Mouse (Mus musculus) urinary bladder, postnatal 36 days (tissue): ENCODE results near the gene BC049715.
"Not testable (repeated sequence)": the region's sequence is repeated elsewhere in the genome, so short reads cannot be mapped to it uniquely, and the experiment has no call there.

ENCODE experiments used
- DNase-seq, 2 experiments: peaks; one replicate each; pipeline ENCODE4 v3.0.0; 2022; ENCODE audit warnings: low spot score in 2 of 2, mixed read lengths in 1 of 2

Gene BC049715

GRCm38 (mm10) chr6:136827516-136827880, at the start of gene BC049715:
Gene BC049715, plus strand, starts transcription at chr6:136827626.
- DNase-seq = no peak

GRCm38 (mm10) chr6:136781377-136781986, 45.9 kb upstream of the BC049715 start, which contains the start of gene Gucy2c:
Gene Gucy2c, minus strand, starts transcription at chr6:136781765.
- DNase-seq = no peak

DNA sequence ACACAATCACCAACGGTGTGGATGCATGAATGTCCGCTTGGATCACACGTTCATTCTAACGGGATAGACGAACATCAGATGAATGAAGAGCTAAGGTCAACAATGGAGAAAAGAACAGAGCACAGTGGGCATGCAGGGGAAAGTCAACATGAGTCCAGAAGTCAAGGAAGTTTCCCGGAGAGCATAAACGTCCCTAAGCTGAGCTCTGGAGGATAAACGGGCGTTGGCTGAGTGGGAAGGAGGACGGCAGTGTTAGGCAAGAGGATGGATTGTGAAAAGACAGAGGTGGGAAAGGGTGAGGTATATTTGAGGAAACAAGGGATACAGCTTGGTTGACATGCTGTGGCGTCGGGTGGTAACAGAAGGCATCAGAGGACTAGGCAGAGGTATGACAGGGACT, 45.3 kb upstream of the BC049715 start:
- DNase-seq = no peak

DNA sequence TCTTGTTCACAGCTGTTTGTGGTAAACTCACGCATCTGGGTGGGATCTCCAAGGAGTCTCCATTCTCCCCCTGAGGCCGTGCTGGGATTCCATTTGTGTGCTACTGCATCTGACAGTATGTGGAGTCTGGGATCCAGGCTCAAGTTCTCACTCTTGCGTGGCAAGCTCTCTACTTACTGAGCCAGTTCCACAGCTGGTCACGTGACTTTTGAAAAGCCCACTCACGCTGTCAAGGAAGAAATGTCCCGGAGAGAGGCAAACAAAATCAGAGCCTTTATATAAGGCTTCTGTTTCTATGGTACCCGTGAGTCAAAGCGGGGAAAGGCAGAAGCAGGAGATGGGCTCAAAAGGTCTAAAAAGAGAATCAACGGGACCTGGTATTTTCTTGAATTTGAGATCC, 44.7 kb upstream of the BC049715 start:
- no peak for DNase-seq

- DNase-seq = peak; percentile 55 to 60
Measured at GRCm38 (mm10) chr6:136789391-136789971, 37.9 kb upstream of the BC049715 start.

- no peak for DNase-seq
Measured at GRCm38 (mm10) chr6:136792884-136793758, 34.3 kb upstream of the BC049715 start.

DNA sequence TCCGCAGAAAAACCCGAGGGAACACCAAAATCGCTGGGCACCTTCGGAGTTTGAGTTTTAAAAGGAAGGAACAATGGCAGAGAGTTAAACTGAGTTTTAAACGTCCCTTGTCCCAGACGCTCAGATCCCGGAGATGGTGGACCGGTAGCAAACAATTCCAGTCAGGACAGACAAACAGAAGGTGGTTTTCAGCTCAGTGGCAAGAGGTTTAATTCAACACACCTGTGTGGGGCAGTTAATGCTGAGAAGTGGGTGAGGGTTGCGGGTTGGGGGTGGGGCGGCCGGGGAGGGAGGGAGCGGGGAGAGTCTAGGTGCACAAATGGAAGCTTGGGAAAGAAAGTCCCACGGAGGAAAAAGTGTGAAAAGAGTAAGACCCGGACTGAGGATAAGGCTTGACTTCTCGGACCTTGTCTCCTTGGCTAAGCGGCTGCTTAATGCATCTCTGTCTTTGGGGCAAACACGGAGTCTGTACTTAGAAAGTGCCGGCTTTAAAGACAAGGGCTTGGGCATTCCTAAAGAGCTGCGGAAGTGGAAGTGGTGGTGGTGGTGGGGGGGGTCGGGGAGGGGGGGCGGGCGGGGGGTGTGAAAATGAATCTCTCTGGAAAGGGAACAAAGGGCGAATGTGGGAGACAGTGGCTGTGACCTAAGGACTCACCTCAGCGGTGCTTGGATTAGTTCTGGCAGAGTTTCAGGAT, 33.4 kb upstream of the BC049715 start:
- no peak for DNase-seq

GRCm38 (mm10) chr6:136795110-136795509, 32.3 kb upstream of the BC049715 start:
- no peak for DNase-seq

DNA sequence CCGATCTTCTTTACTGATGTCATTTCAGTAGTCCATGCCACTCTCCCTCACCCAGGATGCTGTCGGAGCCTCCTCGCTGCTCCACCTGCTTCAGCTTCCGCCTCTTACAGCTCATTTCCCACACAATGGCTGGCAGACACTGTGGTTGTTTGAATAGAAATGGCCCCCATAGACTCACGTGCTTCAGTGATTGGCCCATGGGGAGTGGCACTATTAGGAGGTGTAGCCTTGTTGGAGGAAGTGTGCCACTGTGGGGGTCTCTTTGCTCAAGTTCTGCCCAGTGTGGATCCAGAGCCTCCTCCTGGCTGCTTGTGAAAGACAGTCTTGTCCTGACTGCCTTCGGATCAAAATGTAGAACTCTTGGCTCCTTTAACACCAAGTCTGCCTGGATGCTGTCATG, 31.6 kb upstream of the BC049715 start:
- DNase-seq = no peak

GRCm38 (mm10) chr6:136797874-136798693, 29.3 kb upstream of the BC049715 start:
- not testable (repeated sequence) for DNase-seq

- no peak for DNase-seq
Measured at GRCm38 (mm10) chr6:136800710-136801109, 26.7 kb upstream of the BC049715 start.

DNA sequence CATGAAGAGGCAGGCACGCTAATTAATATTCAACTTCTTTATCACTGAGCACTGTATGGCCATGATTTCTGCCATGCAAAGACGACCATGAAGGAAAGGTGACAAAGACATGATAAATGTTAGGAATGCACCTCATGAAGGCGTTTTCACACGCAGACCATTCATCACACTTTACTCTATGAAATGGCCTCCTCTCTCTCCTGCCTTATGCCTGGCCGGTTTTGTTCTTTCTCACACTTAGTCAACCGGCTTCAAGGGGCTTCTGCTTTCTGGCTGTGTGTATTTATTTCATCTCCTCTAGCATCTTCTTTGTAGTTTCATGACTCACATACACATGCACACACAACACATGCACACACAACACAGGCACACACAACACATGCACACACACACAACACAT, 26.2 kb upstream of the BC049715 start:
- DNase-seq = no peak

DNA sequence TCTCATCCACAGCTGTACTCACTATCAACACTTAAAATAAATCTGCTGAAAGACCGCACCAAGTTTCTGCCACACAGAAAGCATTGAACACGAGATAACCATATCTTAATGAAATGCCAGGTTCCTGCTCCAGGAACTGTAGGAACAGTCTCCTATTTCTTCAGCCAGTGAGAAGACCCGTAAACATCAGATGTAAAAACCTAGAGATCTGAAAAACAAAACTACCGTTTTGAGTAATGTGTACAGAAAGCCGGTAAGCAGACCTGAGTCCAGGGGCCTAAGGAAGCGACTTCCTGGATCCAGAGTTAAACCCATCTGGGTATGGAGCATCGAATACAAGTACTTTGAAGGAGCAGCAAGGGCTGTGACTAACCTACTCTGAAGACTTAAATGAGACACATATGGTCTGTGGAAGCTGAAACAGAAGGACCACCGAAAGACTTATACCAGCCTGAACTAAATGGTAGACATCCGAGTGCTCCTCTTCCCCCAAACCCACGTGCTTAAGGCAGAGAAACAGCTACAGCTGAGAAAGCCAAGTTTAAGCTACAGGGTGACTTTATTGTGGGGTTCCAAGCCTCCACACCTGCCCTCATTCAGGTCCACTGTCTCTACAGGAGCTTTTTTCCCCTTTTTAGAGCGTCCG, 24.2 kb upstream of the BC049715 start:
- DNase-seq = no peak

- peak; percentile 97 to 98 for DNase-seq
Measured at GRCm38 (mm10) chr6:136803739-136804633, 23.4 kb upstream of the BC049715 start, which contains the start of gene Hist4h4. Gene Hist4h4, minus strand, starts transcription at chr6:136804415.

DNA sequence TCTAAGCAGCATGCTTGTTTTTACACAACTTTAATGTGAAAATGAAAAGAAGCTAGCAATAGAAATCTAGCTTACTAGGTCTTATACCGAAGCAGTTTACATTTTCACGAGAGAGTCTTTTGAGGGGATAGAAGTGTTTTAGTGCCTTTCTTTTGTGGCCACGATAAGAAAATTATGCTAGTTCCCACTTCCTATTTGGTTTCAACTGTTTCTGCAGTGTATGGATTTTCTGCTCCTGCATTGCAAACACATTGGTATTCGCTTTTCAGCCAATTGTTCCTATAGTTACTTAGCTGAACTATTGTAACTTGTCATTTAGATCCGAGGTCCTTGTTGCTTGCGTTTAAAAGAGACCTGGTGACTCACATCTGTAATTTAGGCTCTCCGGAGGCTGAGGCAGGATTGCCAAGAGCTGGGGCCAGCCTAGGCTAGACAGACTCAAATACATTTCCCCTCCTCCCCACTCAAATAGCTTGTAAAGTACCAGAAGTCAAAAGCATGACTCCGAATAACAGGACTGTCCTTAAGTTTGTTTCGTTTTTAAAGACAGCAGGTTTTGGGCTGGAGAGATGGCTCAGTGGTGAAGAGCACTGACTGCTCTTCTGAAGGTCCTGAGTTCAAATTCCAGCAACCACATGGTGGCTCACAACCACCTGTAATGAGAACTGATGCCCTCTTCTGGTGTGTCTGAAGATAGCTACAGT, 22.6 kb upstream of the BC049715 start:
- no peak for DNase-seq

DNA sequence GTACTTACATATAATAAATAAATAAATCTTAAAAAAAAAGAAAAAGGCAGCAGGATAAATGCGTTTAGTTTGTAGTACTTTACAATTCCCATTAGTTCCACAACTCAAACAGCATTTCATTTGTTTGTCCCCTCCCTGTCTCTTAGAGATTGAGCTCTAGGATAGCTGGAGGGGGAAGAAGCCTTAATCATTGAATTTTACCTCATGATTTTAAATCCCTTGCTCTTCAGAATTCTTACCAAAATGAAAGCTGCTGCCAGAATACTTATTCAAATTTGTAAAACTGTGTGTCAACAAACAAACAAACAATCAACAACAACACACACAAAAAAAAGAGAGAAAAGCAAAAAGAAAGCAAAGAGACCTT, 22.0 kb upstream of the BC049715 start:
- DNase-seq = no peak

GRCm38 (mm10) chr6:136806819-136807218, 20.6 kb upstream of the BC049715 start:
- no peak for DNase-seq

- no peak for DNase-seq
Measured at GRCm38 (mm10) chr6:136807395-136808013, 19.9 kb upstream of the BC049715 start.

DNA sequence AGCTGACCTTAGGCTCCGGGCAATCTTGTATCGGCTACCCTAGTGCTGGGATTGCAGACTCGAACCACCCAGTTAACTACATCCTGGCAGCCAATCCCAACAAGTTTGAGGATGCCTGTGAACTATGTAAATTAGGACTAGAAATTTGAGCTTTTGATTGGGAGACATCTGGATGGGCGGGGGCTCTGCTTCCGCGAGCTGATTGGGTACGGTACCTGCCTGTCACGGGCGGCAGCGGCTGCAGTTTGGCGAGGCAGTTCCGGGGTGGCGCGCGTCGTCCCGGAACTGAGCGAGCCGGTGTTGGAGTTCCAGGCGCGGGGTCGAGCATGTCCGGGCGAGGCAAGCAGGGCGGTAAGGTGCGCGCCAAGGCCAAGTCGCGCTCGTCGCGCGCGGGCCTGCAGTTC, 19.4 kb upstream of the BC049715 start, which contains the start of gene H2afj:
TSS of gene H2afj (plus strand) at position 231 of the 404 bp plus-strand sequence.
- DNase-seq = peak; percentile 99
